Mouse (Mus musculus) embryonic fibroblast, embryonic 13.5 days (primary cell): ENCODE results near the gene Hist1h3d. TPM values are rescaled to one million over a fixed set of nuclear protein-coding genes. Genes with fewer than 3 reads are reported as not detected.
"Not testable (repeated sequence)": the region's sequence is repeated elsewhere in the genome, so short reads cannot be mapped to it uniquely, and the experiment has no call there.

Experiments used
- H3K27ac ChIP-seq: 2 replicates; pipeline ENCODE4 v1.5.1; 2012; ENCODE audit warnings: low read length, control low read depth, inconsistent platforms; ENCODE audit not compliant: insufficient read depth
- H3K4me1 ChIP-seq: 2 replicates; pipeline ENCODE4 v1.6.1; 2011; ENCODE audit warnings: low read length; ENCODE audit not compliant: control insufficient read depth, insufficient read depth
- H3K4me3 ChIP-seq: 2 replicates; pipeline ENCODE4 v1.5.1; 2011; ENCODE audit warnings: mild to moderate bottlenecking, control low read depth, low read length; ENCODE audit not compliant: insufficient read depth
- CTCF ChIP-seq: IDR thresholded peaks from 2 replicates; pipeline ENCODE4 v1.5.1; 2011; ENCODE audit warnings: mild to moderate bottlenecking, control low read depth, low read length, moderate library complexity, borderline replicate concordance; ENCODE audit not compliant: insufficient read depth
- POLR2A ChIP-seq: IDR thresholded peaks from 2 replicates; pipeline ENCODE4 v1.6.1; 2011; ENCODE audit warnings: low read depth, mild to moderate bottlenecking, control low read depth, low read length, moderate library complexity
- polyA plus RNA-seq: library from polyadenylated mRNA; stranded (reverse); fragments of >200 nt; gene quantifications from 2 replicates; pipeline ENCODE4 v1.2.4, GENCODE M21; 2011; ENCODE audit warnings: low read depth; ENCODE audit not compliant: missing spikeins, insufficient read length

The Hist1h3d gene
- polyA plus RNA-seq, 1 experiment, result 5.1 TPM

- Histone ChIP-seq H3K4me3 (peak overlapping the region; percentile 75), H3K4me1 (peaks cover 3% of the 10 kb centered on the region; the same call in 1 of the 2 replicates), H3K27ac (peak overlapping the region; percentile 86)
- TF ChIP-seq CTCF, result no peak
- TF ChIP-seq POLR2A, result peak; percentile 81
Observed at GRCm38 (mm10) chr13:23621532-23622174, 46.1 kb downstream of the Hist1h3d start.

- Histone ChIP-seq H3K4me3 (peak within 1 kb of the TSS; percentile 75), H3K27ac (peak within 1 kb of the TSS; percentile 86)
- TF ChIP-seq POLR2A, result peak; percentile 96
- H3K4me1 ChIP-seq, result not testable (repeated sequence)
Observed at GRCm38 (mm10) chr13:23622175-23622671, 46.7 kb downstream of the Hist1h3d start, which contains the start of gene Hist1h1e. TSS of gene Hist1h1e (minus strand) at chr13:23622558.

GRCm38 (mm10) chr13:23622861-23623450, 47.4 kb downstream of the Hist1h3d start:
- H3K4me1 ChIP-seq, result peaks cover 3% of the 10 kb centered on the region; the same call in 1 of the 2 replicates
- TF ChIP-seq CTCF (no peak), POLR2A (no peak)
- peak overlapping the region; percentile 37 for H3K4me3 ChIP-seq
- H3K27ac ChIP-seq, result peak overlapping the region; percentile 53; the same call in 1 of the 2 replicates

Other genes with a start within 250 kb of the Hist1h3d start
- gene Zfp322a, start 206.6 kb upstream of the Hist1h3d start, polyA plus RNA-seq, result 24.1 and 25.7 TPM in 2 replicates
- 4.2 and 4.7 TPM in 2 replicates for gene Abt1, start 151.9 kb upstream of the Hist1h3d start, polyA plus RNA-seq
- not detected in 2 replicates for gene Btn1a1, start 109.9 kb upstream of the Hist1h3d start, polyA plus RNA-seq
- gene Btn2a2, start 86.9 kb upstream of the Hist1h3d start, polyA plus RNA-seq, result not detected in 2 replicates
- 8.1 and 10.5 TPM in 2 replicates for gene Hist1h4h, start 44.7 kb upstream of the Hist1h3d start, polyA plus RNA-seq
- gene Hist1h2af, start 41.9 kb upstream of the Hist1h3d start, polyA plus RNA-seq, result 12.7 and 20.4 TPM in 2 replicates
- gene Hist1h3g, start 40.3 kb upstream of the Hist1h3d start, polyA plus RNA-seq, result 5.7 TPM in 1 of 2 replicates, not detected in the other
- gene Hist1h2bh, start 32.4 kb upstream of the Hist1h3d start, polyA plus RNA-seq, result 1.8 and 4.0 TPM in 2 replicates
- 0.61 and 0.70 TPM in 2 replicates for gene Hist1h3f, start 31.7 kb upstream of the Hist1h3d start, polyA plus RNA-seq
- 9.6 and 18.1 TPM in 2 replicates for gene Hist1h4f, start 24.1 kb upstream of the Hist1h3d start, polyA plus RNA-seq
- 0.83 and 2.7 TPM in 2 replicates for gene Hist1h1d, start 22.5 kb upstream of the Hist1h3d start, polyA plus RNA-seq
- gene Hist1h3e, start 13.4 kb upstream of the Hist1h3d start, polyA plus RNA-seq, result 2.4 and 3.4 TPM in 2 replicates
- gene Hist1h2ae, start 4.5 kb upstream of the Hist1h3d start, polyA plus RNA-seq, result 3.4 and 6.0 TPM in 2 replicates
- 12.6 and 22.6 TPM in 2 replicates for gene Hist1h2bg, start 4.4 kb upstream of the Hist1h3d start, polyA plus RNA-seq
- 5.7 and 6.4 TPM in 2 replicates for gene Hist1h2bf, start 1.6 kb upstream of the Hist1h3d start, polyA plus RNA-seq
- 2.9 and 3.0 TPM in 2 replicates for gene Hist1h2ad, start 1.4 kb upstream of the Hist1h3d start, polyA plus RNA-seq
- 3.7 and 6.8 TPM in 2 replicates for gene Hist1h4d, start 5.8 kb downstream of the Hist1h3d start, polyA plus RNA-seq
- gene Hist1h2be, start 45.4 kb downstream of the Hist1h3d start, polyA plus RNA-seq, result 2.2 and 4.1 TPM in 2 replicates
- 3.8 and 8.8 TPM in 2 replicates for gene Hist1h1e, start 46.8 kb downstream of the Hist1h3d start, polyA plus RNA-seq
- 0.79 and 0.82 TPM in 2 replicates for gene Hist1h2ac, start 108.2 kb downstream of the Hist1h3d start, polyA plus RNA-seq
- gene Hist1h2bc, start 108.4 kb downstream of the Hist1h3d start, polyA plus RNA-seq, result 55.6 and 62.4 TPM in 2 replicates
- gene Hist1h1t, start 120.1 kb downstream of the Hist1h3d start, polyA plus RNA-seq, result not detected in 2 replicates
- 2.8 and 3.8 TPM in 2 replicates for gene Hist1h4c, start 122.7 kb downstream of the Hist1h3d start, polyA plus RNA-seq
- 4.6 and 7.9 TPM in 2 replicates for gene Hfe, start 135.1 kb downstream of the Hist1h3d start, polyA plus RNA-seq
- gene Hist1h1c, start 163.0 kb downstream of the Hist1h3d start, polyA plus RNA-seq, result 69.4 and 72.0 TPM in 2 replicates
- 2.6 and 5.4 TPM in 2 replicates for gene Hist1h3c, start 169.8 kb downstream of the Hist1h3d start, polyA plus RNA-seq
- 4.2 and 5.7 TPM in 2 replicates for gene Hist1h2bb, start 171.0 kb downstream of the Hist1h3d start, polyA plus RNA-seq
- 10.0 and 12.3 TPM in 2 replicates for gene Hist1h2ab, start 175.4 kb downstream of the Hist1h3d start, polyA plus RNA-seq
- gene Hist1h3b, start 176.5 kb downstream of the Hist1h3d start, polyA plus RNA-seq, result 5.6 and 6.3 TPM in 2 replicates
- 7.8 and 12.5 TPM in 2 replicates for gene Hist1h4b, start 181.2 kb downstream of the Hist1h3d start, polyA plus RNA-seq
- 1.3 and 5.4 TPM in 2 replicates for gene Hist1h4a, start 185.5 kb downstream of the Hist1h3d start, polyA plus RNA-seq
- 2.0 and 5.5 TPM in 2 replicates for gene Hist1h3a, start 186.6 kb downstream of the Hist1h3d start, polyA plus RNA-seq
- 2.3 and 7.9 TPM in 2 replicates for gene Hist1h1a, start 187.9 kb downstream of the Hist1h3d start, polyA plus RNA-seq
- not detected in 2 replicates for gene Trim38, start 194.2 kb downstream of the Hist1h3d start, polyA plus RNA-seq
- not detected in 2 replicates for gene Slc17a2, start 231.2 kb downstream of the Hist1h3d start, polyA plus RNA-seq